Mouse (Mus musculus): ENCODE measurements around the gene Specc1l. TPM values are rescaled to one million over a fixed set of nuclear protein-coding genes. Genes with fewer than 3 reads are reported as not detected.

Gene Specc1l
- polyA plus RNA-seq, 1 experiment = 2.5 TPM

DNA sequence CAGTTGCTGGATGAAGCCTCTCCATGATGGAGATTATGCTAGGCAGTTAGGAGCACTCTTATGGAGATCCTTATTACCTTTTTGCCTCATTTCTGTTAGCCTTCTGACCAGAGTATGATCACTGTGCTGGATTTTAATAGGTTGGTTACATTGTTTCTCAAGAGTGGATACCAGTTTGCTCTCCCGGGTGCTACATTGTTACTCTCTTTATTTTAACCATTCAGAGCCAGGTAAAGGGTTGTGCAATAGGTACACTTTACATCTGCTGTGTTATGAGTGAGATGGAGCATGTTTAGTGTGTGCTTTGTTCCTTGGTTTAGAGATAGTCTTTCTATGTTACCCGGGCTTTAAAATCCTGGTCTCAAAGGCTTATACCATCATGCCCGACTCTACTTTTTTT, 24.3 kb downstream of the Specc1l start:
- Histone ChIP-seq H3K36me3 (replicated peaks; ENCODE audit: low read length) (peaks cover 70% of the 10 kb centered on the region), H3K27me3 (replicated peaks) (no peaks in the 10 kb centered on the region), H3K9me3 (no peaks in the 10 kb centered on the region), H3K4me1 (peaks cover 19% of the 10 kb centered on the region), H3K4me3 (replicated peaks) (no peak overlapping the region)
- TF ChIP-seq GATA1 (IDR thresholded peaks at IDR 0.05; ENCODE audit: borderline replicate concordance, low read length) = no peak
- TF ChIP-seq FLI1 (IDR thresholded peaks at IDR 0.05; ENCODE audit: low read length) = no peak

DNA sequence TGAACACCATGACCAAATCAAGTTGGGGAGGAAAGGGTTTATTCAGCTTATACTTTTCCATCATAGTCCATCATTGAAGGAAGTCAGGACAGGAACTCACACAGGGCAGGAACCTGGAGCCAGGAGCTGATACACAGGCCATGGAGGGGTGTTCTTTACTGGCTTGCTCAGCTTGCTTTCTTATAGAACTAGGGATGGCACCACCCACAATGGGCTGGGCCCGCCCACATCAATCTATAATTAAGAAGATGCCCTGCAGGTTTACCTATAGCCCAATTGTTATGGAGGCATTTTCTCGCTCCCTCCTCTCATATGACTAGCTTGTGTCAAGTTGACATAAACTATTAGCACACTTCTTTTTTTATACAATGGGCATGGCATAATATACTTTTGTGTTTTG, 25.3 kb downstream of the Specc1l start:
- TF ChIP-seq GATA1 (IDR thresholded peaks at IDR 0.05; ENCODE audit: borderline replicate concordance, low read length) (no peak), FLI1 (IDR thresholded peaks at IDR 0.05; ENCODE audit: low read length) (no peak)
- H3K4me3 ChIP-seq (replicated peaks) = no peak overlapping the region
- H3K4me1 ChIP-seq = peaks cover 11% of the 10 kb centered on the region
- peaks cover 70% of the 10 kb centered on the region for H3K36me3 ChIP-seq (replicated peaks; ENCODE audit: low read length)
- H3K27me3 ChIP-seq (replicated peaks) = no peaks in the 10 kb centered on the region
- H3K9me3 ChIP-seq = no peaks in the 10 kb centered on the region

DNA sequence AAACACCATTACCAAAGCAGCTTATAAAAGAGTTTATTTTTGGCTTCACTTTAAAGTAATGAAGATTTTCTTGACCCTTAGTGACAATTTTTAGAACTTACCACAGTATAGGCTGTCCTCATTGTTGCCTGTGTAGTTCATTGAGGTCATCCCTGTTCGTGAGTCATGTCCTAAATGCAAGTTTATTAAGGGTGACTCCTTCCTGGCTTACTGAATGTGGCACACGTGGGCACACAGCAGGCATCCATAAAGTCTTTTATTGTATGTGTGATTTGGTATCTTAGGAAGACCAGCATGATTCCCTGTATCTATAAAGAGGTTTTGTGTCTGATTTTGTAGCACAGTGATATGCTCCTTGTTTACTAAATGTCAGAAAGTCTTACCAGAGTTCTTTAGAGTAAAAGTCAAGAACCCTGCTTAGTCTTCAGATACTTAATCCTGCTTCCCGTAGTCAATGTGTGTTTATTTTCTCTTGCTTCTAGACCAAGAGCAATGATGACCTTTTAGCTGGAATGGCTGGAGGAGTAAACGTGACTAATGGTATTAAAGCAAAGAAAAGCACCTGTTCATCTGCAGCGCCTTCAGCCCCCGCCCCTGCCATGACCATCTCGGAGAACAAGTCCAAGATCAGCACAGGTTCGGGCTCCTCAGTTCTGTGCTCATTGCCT, 28.8 kb downstream of the Specc1l start:
- no peak for TF ChIP-seq FLI1 (IDR thresholded peaks at IDR 0.05; ENCODE audit: low read length)
- no peak for TF ChIP-seq GATA1 (IDR thresholded peaks at IDR 0.05; ENCODE audit: borderline replicate concordance, low read length)
- H3K36me3 ChIP-seq (replicated peaks; ENCODE audit: low read length) = peaks cover 78% of the 10 kb centered on the region
- H3K4me1 ChIP-seq = 0 out of 2 replicates have a peak, but pooled peaks cover 3% of the 10 kb centered on the region

DNA sequence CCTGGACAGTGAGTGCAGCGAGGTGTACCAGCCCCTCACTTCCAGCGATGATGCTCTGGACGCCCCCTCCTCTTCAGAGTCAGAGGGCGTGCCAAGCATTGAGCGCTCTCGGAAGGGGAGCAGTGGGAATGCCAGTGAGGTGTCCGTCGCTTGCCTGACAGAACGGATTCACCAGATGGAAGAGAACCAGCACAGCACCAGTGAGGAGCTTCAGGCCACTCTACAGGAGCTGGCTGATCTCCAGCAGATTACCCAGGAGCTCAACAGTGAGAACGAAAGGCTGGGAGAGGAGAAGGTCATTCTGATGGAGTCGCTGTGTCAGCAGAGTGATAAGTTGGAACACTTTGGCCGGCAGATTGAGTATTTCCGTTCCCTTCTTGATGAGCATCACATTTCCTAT, 33.9 kb downstream of the Specc1l start:
- no peaks in the 10 kb centered on the region for H3K27me3 ChIP-seq (replicated peaks)
- H3K36me3 ChIP-seq (replicated peaks; ENCODE audit: low read length) = peaks cover 92% of the 10 kb centered on the region

More for the DNA sequence above, 28.8 kb downstream of the Specc1l start:
- Histone ChIP-seq H3K4me3 (replicated peaks) (no peak overlapping the region), H3K27me3 (replicated peaks) (no peaks in the 10 kb centered on the region), H3K9me3 (no peaks in the 10 kb centered on the region)

DNA sequence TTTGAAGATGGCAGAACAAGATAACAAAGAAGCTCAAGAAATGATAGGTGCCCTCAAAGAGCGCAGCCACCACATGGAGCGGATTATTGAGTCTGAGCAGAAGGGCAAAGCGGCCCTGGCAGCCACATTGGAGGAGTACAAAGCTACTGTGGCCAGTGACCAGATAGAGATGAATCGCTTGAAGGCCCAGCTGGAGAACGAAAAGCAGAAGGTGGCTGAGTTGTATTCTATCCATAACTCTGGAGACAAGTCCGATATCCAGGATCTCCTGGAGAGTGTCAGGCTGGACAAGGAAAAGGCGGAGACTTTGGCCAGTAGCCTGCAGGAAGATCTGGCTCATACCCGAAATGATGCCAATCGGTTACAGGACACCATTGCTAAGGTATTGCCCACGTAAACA, 34.5 kb downstream of the Specc1l start:
- Histone ChIP-seq H3K36me3 (replicated peaks; ENCODE audit: low read length) (peaks cover 90% of the 10 kb centered on the region), H3K4me1 (peaks cover 12% of the 10 kb centered on the region), H3K9me3 (no peaks in the 10 kb centered on the region), H3K4me3 (replicated peaks) (no peak overlapping the region), H3K27me3 (replicated peaks) (no peaks in the 10 kb centered on the region)
- no peak for TF ChIP-seq FLI1 (IDR thresholded peaks at IDR 0.05; ENCODE audit: low read length)
- no peak for TF ChIP-seq GATA1 (IDR thresholded peaks at IDR 0.05; ENCODE audit: borderline replicate concordance, low read length)

More for the DNA sequence above, 33.9 kb downstream of the Specc1l start:
- Histone ChIP-seq H3K4me1 (peaks cover 9% of the 10 kb centered on the region), H3K9me3 (no peaks in the 10 kb centered on the region), H3K4me3 (replicated peaks) (no peak overlapping the region)
- TF ChIP-seq GATA1 (IDR thresholded peaks at IDR 0.05; ENCODE audit: borderline replicate concordance, low read length) (no peak), FLI1 (IDR thresholded peaks at IDR 0.05; ENCODE audit: low read length) (no peak)

DNA sequence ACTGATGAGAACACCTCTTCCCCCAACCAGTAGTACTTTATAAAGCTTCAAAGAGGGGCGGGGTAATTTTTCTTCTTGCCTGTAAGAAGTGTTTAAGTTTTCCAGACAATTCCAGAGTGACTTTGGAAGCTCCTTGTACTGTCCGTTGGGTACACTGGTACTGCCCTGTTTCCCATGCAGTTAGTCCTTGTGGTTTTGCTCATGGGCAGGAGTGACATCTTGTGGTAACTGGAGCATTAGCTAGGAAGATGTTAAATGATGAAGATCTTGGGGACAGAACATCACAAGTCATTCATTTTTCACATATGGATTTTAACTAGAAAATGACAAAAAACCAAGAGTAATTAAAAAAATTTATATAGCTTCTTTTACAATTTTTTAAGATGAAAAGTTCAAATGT, 39.1 kb downstream of the Specc1l start:
- peaks cover 75% of the 10 kb centered on the region for H3K36me3 ChIP-seq (replicated peaks; ENCODE audit: low read length)
- H3K9me3 ChIP-seq = no peaks in the 10 kb centered on the region
- no peak overlapping the region for H3K4me3 ChIP-seq (replicated peaks)
- H3K27me3 ChIP-seq (replicated peaks) = no peaks in the 10 kb centered on the region
- H3K4me1 ChIP-seq = peaks cover 16% of the 10 kb centered on the region
- no peak for TF ChIP-seq GATA1 (IDR thresholded peaks at IDR 0.05; ENCODE audit: borderline replicate concordance, low read length)
- TF ChIP-seq FLI1 (IDR thresholded peaks at IDR 0.05; ENCODE audit: low read length) = no peak

DNA sequence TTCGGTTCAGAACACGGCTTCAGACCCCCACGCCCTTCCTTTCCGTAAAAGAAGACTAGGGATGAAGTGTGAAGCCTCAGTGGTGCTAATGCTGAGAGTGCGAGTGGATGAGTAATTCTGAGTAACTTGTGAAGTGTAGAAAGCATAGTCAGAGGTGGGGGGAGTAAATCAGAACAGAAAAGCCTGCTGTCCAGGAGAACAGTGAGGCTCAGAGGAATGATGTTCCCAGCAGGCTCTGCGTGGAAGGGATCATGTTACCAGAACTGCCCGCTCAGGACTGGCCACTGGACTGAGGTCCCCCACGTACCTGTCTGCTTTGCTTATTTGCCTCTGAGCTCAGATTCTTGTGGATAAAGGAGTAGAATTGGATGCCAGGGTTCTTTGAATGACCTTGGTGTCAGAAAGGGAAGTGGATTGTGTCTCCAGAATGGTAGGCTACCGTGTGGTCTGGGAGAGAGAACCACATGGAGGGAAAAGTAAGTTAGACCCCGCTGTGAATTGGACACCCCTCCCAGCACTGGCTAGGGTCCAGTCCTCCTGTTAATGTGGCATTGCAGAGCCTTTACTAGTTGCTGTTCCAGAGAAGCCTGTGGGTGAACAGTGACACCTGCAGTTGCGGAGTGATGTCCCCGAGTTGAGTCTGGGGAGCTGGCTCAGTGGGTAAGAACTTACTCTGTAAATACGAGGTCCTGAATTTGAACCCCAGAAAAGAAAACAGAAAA, 40.6 kb downstream of the Specc1l start:
- Histone ChIP-seq H3K4me1 (peaks cover 10% of the 10 kb centered on the region), H3K4me3 (replicated peaks) (no peak overlapping the region), H3K27me3 (replicated peaks) (no peaks in the 10 kb centered on the region), H3K36me3 (replicated peaks; ENCODE audit: low read length) (peaks cover 75% of the 10 kb centered on the region), H3K9me3 (no peaks in the 10 kb centered on the region)
- TF ChIP-seq FLI1 (IDR thresholded peaks at IDR 0.05; ENCODE audit: low read length) = no peak
- TF ChIP-seq GATA1 (IDR thresholded peaks at IDR 0.05; ENCODE audit: borderline replicate concordance, low read length) = no peak

DNA sequence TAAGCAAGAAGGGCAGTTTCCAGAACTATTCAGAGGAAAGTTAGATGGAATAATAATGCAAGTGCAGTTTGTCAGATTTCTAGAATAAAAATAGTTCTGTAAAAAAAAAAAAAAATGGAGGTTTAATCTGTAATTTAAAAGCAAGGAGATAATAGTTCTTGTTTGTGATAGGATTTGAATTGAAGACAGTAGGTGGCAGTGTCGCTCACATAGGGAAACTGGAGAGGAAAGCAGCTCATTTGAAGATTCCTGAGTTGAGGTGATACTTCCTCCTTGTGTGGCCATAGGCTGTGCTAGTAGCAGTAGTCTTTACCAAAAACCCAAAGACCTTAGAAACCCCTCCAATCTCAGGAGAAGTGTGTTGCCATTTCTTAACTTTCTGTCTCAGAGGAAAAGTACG, 43.2 kb downstream of the Specc1l start:
- H3K36me3 ChIP-seq (replicated peaks; ENCODE audit: low read length) = peaks cover 76% of the 10 kb centered on the region
- TF ChIP-seq FLI1 (IDR thresholded peaks at IDR 0.05; ENCODE audit: low read length) (no peak), GATA1 (IDR thresholded peaks at IDR 0.05; ENCODE audit: borderline replicate concordance, low read length) (no peak)

DNA sequence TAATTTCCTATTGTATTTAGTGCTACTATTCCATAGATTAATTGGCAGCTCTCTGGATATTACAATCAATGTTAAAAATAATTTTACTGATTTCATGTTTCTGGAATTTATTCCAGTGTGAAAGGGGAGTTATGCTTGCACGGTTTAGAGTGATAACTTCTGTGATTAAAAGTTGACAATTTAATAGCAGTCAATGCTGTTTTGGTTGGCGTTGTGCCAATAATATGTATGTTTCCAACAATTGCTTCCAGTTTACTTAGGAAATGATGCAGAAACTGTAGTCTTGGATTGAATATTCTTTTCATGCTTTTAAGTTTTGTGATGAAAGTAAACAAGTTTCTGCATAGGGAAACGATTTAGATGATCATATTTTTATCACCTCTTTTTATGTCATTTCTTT, 45.5 kb downstream of the Specc1l start:
- Histone ChIP-seq H3K9me3 (no peaks in the 10 kb centered on the region), H3K4me3 (replicated peaks) (no peak overlapping the region), H3K27me3 (replicated peaks) (no peaks in the 10 kb centered on the region), H3K36me3 (replicated peaks; ENCODE audit: low read length) (peaks cover 86% of the 10 kb centered on the region), H3K4me1 (peaks cover 7% of the 10 kb centered on the region)
- no peak for TF ChIP-seq FLI1 (IDR thresholded peaks at IDR 0.05; ENCODE audit: low read length)
- TF ChIP-seq GATA1 (IDR thresholded peaks at IDR 0.05; ENCODE audit: borderline replicate concordance, low read length) = no peak

More for the DNA sequence above, 43.2 kb downstream of the Specc1l start:
- peaks cover 12% of the 10 kb centered on the region for H3K4me1 ChIP-seq
- H3K9me3 ChIP-seq = no peaks in the 10 kb centered on the region
- no peak overlapping the region for H3K4me3 ChIP-seq (replicated peaks)
- no peaks in the 10 kb centered on the region for H3K27me3 ChIP-seq (replicated peaks)

DNA sequence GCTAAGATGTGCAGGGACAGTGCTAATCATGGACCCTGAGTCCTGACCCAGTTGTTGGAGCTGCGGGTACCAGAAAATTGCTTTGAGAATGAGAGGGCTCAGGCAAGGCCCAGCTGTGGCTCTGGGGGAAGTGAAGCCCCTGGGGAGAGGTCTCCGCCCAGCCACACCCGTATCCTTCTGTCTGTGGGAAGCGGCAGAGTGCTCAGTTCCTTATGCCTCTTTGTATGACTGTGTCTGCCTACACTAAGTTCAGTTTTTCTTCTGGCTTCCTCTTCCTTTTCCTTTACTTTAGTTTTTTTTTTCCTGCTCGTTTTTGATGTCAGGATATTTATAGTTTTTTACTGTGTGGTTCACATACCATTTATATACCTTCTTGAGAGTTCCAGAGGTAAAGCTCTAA, 46.4 kb downstream of the Specc1l start:
- no peak overlapping the region for H3K4me3 ChIP-seq (replicated peaks)
- H3K9me3 ChIP-seq = no peaks in the 10 kb centered on the region
- peaks cover 7% of the 10 kb centered on the region for H3K4me1 ChIP-seq
- peaks cover 88% of the 10 kb centered on the region for H3K36me3 ChIP-seq (replicated peaks; ENCODE audit: low read length)
- H3K27me3 ChIP-seq (replicated peaks) = no peaks in the 10 kb centered on the region
- TF ChIP-seq GATA1 (IDR thresholded peaks at IDR 0.05; ENCODE audit: borderline replicate concordance, low read length) = no peak
- no peak for TF ChIP-seq FLI1 (IDR thresholded peaks at IDR 0.05; ENCODE audit: low read length)

Data from megakaryocyte, embryonic 14.5 days (primary cell).